Mouse (Mus musculus) limb, embryonic 10.5 days (tissue): ENCODE data around the gene Tspan9. TPM values are rescaled to one million over a fixed set of nuclear protein-coding genes. Genes with fewer than 3 reads are reported as not detected.

Source experiments
- DNase-seq: peaks from one replicate; pipeline ENCODE4 v3.0.0-alpha.2; 2017; ENCODE audit warnings: low spot score
- H3K27ac ChIP-seq: fragments of 300-500 bp; sonication (generic); 2 replicates; pipeline ENCODE4 v1.5.1; 2016; ENCODE audit warnings: mild to moderate bottlenecking
- H3K27me3 ChIP-seq: fragments of 300-500 bp; sonication (generic); 2 replicates; pipeline ENCODE4 v1.6.1; 2016; ENCODE audit warnings: low read depth, mild to moderate bottlenecking; ENCODE audit not compliant: poor library complexity, severe bottlenecking
- H3K36me3 ChIP-seq: fragments of 300-500 bp; sonication (generic); 2 replicates; pipeline ENCODE4 v1.6.1; 2016; ENCODE audit warnings: mild to moderate bottlenecking, moderate library complexity
- H3K4me1 ChIP-seq: fragments of 300-500 bp; sonication (generic); 2 replicates; pipeline ENCODE4 v1.6.1; 2016
- H3K4me3 ChIP-seq: fragments of 300-500 bp; sonication (generic); 2 replicates; pipeline ENCODE4 v1.5.1; 2016; ENCODE audit warnings: mild to moderate bottlenecking, moderate library complexity
- H3K9me3 ChIP-seq: fragments of 300-500 bp; sonication (generic); replicated peaks from 2 replicates; pipeline ENCODE4 v1.6.1; 2016; ENCODE audit warnings: mild to moderate bottlenecking
- WGBS: fragments of 180-500 bp; shearing (Covaris S2); methylation state at CpG from one replicate; pipeline ENCODE4 v1.1.7; 2016; 5-methylcytosine and 5-hydroxymethylcytosine counted together
- polyA plus RNA-seq: library from polyadenylated mRNA; unstranded; fragments of >200 nt; fragmentation: Nextera tagmentation; extraction: Ambion mirVana; gene quantifications from 2 replicates; pipeline ENCODE4 v1.2.1, GENCODE M21; 2016

Gene Tspan9
- polyA plus RNA-seq, 1 experiment from 2014 or later = 78.5 TPM

- H3K27ac ChIP-seq = no peak overlapping the region
- H3K4me1 ChIP-seq = peaks cover 47% of the 10 kb centered on the region
- DNase-seq = no peak
- 0 out of 2 replicates have a peak, but pooled peaks cover 4% of the 10 kb centered on the region for H3K36me3 ChIP-seq
- no peaks in the 10 kb centered on the region for H3K9me3 ChIP-seq
- H3K27me3 ChIP-seq = no peaks in the 10 kb centered on the region
- WGBS = 62% methylated on average over 5 of the region's 5 CpGs
- no peak overlapping the region for H3K4me3 ChIP-seq
Measured at GRCm38 (mm10) chr6:128129382-128129781, 14.0 kb downstream of the Tspan9 start.

GRCm38 (mm10) chr6:128127312-128127711 lies 16.1 kb downstream of the Tspan9 start:
- H3K9me3 ChIP-seq = no peaks in the 10 kb centered on the region
- H3K27me3 ChIP-seq = no peaks in the 10 kb centered on the region
- peaks cover 10% of the 10 kb centered on the region for H3K36me3 ChIP-seq
- no peak overlapping the region for H3K27ac ChIP-seq
- no peak for DNase-seq
- no peak overlapping the region for H3K4me3 ChIP-seq
- H3K4me1 ChIP-seq = peaks cover 35% of the 10 kb centered on the region
- 87% methylated on average over 3 of the region's 3 CpGs for WGBS

DNA sequence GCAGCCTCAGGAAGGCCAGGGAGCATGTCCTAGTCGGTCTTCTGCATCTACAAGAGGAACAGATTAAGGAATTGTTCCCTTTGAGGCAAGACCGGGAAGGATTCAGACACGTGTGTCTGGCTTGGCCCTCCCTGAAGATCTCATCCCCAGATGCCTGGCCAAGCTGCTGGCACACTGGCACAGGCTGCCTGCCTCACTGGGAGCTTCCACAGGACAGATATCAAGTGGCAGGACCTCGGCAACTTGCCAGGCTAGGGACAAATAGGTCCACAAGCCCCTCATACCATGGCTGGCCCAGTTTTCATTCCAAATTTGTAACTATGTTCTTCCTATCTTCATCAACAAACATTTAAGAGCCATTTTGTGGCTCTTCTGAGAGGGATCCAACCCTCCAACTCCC lies 16.5 kb downstream of the Tspan9 start:
- Histone ChIP-seq H3K9me3 (no peaks in the 10 kb centered on the region), H3K36me3 (peaks cover 10% of the 10 kb centered on the region), H3K27ac (no peak overlapping the region), H3K4me1 (peaks cover 35% of the 10 kb centered on the region), H3K27me3 (no peaks in the 10 kb centered on the region), H3K4me3 (no peak overlapping the region)
- DNase-seq = no peak
- 80% methylated on average over 4 of the region's 4 CpGs for WGBS

GRCm38 (mm10) chr6:128125464-128125863 lies 17.9 kb downstream of the Tspan9 start:
- H3K27ac ChIP-seq = no peak overlapping the region
- WGBS = 77% methylated on average over 3 of the region's 3 CpGs

DNA sequence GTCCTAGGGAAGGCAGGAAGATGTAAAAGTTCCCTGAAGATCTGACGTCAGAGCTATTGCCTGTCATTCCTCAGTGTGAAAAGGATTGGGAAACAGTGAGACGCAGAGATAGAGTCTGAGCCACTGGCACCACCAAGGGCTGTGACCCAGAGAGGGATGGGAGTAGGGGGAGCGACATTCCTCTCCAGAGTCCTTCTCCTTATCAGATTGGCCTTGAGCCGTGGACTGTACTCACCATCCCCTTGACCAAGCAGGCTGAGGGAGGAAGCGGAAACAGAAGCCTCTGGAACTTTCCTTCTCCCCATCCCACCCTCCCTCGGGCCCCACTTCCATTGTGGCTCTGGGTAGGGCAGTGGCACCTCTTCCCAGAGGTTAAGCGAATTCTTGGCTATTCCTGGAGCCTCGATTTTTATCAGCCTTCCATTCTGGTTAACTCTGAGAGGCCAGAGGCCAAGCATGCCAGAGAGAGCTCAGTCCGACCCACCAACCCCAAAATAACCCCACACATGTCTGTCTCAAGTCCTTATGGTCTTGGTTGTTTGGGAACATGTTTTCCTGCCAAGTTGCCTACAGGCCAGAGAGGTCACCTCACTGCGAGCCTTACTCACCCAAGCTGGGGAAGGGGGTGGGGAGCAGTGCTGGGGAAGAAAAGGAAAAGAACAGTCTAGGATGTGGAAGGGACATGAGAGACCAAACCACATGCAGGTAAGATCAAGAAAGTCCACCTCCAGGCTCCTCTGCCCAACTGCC lies 19.0 kb downstream of the Tspan9 start:
- Histone ChIP-seq H3K9me3 (no peaks in the 10 kb centered on the region), H3K27ac (peak overlapping the region; percentile 28), H3K36me3 (peaks cover 27% of the 10 kb centered on the region), H3K4me3 (no peak overlapping the region), H3K27me3 (no peaks in the 10 kb centered on the region), H3K4me1 (peaks cover 22% of the 10 kb centered on the region)
- no peak for DNase-seq
- WGBS = 78% methylated on average over 10 of the region's 10 CpGs

More at GRCm38 (mm10) chr6:128125464-128125863, 17.9 kb downstream of the Tspan9 start:
- DNase-seq = no peak
- Histone ChIP-seq H3K36me3 (peaks cover 16% of the 10 kb centered on the region), H3K9me3 (no peaks in the 10 kb centered on the region), H3K4me1 (peaks cover 27% of the 10 kb centered on the region), H3K27me3 (no peaks in the 10 kb centered on the region), H3K4me3 (no peak overlapping the region)

GRCm38 (mm10) chr6:128122127-128122526 lies 21.3 kb downstream of the Tspan9 start:
- H3K4me3 ChIP-seq = no peak overlapping the region
- no peak for DNase-seq
- no peaks in the 10 kb centered on the region for H3K27me3 ChIP-seq
- peaks cover 19% of the 10 kb centered on the region for H3K4me1 ChIP-seq
- peaks cover 23% of the 10 kb centered on the region for H3K36me3 ChIP-seq
- no peaks in the 10 kb centered on the region for H3K9me3 ChIP-seq
- 48% methylated on average over 5 of the region's 5 CpGs for WGBS
- H3K27ac ChIP-seq = no peak overlapping the region; the same call in 1 of the 2 replicates

- WGBS = 88% methylated on average over 5 of the region's 5 CpGs
Measured at GRCm38 (mm10) chr6:128121691-128122090, 21.7 kb downstream of the Tspan9 start.

GRCm38 (mm10) chr6:128120806-128121205 lies 22.6 kb downstream of the Tspan9 start:
- peaks cover 32% of the 10 kb centered on the region for H3K4me1 ChIP-seq
- WGBS = 77% methylated on average over 12 of the region's 12 CpGs
- no peak for DNase-seq
- no peak overlapping the region for H3K27ac ChIP-seq
- no peaks in the 10 kb centered on the region for H3K9me3 ChIP-seq
- H3K4me3 ChIP-seq = no peak overlapping the region
- H3K27me3 ChIP-seq = no peaks in the 10 kb centered on the region
- H3K36me3 ChIP-seq = peaks cover 23% of the 10 kb centered on the region

More at GRCm38 (mm10) chr6:128121691-128122090, 21.7 kb downstream of the Tspan9 start:
- Histone ChIP-seq H3K27ac (no peak overlapping the region; the same call in 1 of the 2 replicates), H3K9me3 (no peaks in the 10 kb centered on the region), H3K36me3 (peaks cover 23% of the 10 kb centered on the region), H3K4me3 (no peak overlapping the region), H3K4me1 (peaks cover 23% of the 10 kb centered on the region), H3K27me3 (no peaks in the 10 kb centered on the region)
- no peak for DNase-seq

DNA sequence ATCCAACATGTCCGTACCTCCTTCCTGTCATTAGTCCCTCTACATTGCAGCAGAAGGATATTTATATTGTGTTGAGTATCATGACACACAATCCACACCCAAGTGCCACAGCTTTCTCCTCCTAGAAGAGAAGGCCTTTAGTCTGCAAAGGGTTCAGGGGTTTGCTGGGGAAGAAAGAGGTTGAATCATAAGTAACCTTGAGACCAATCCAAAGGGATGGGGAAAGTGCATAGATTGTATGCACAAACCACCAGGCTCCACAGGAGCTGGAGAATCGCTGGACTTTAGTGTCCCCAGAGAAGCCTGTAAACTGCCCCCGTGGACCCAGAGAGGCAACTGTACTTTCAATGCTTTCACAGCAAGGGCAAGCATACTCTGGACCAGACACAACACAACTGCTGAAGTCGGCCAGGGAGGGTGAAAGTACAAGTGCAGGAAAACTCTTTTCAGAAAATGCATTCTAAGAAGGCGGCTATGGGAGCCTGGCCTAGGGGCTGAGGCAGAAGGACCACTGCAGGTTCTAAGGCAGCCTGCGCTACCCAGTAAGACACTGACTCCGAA lies 24.6 kb downstream of the Tspan9 start:
- DNase-seq = no peak

DNA sequence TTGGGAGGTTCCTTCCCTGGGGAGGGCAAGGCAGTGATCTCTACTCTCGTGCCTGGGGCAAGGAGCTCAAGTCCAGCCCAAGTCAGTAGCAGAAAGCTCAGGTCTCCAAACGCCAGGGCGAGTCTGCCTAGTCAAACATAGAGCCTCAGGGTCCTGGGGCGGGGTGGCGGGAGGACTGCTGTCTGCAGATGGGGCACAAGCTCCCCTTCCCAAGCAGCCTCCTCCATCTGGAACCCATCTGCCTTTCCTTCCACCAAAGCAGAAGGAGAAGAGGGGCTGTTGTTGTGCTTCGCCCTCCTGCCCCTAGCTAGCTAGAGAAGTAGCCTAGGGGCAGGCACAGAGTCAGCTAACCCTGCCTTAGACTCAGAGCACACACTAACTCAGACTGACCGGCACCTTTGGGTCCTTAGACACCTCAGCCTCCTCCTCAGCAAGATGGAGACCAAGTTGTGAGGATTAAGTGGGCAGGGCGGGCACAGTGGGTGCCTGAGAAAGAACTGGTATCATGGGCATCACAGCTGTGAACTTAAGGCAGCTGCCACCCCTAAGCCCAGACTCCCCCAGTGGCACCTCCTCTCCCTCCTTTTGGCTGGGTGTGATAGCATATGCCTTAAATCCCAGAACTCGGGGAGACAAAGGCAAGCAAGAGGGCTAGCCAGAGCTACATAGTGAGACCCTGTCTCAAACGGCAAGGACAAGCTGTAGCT lies 26.4 kb downstream of the Tspan9 start:
- Histone ChIP-seq H3K36me3 (peaks cover 20% of the 10 kb centered on the region), H3K4me3 (no peak overlapping the region), H3K27me3 (no peaks in the 10 kb centered on the region), H3K9me3 (no peaks in the 10 kb centered on the region), H3K27ac (peak overlapping the region; percentile 79), H3K4me1 (peaks cover 41% of the 10 kb centered on the region)
- 49% methylated on average over 10 of the region's 10 CpGs for WGBS
- peak; percentile 66 for DNase-seq

More for the DNA sequence above, 24.6 kb downstream of the Tspan9 start:
- Histone ChIP-seq H3K27ac (no peak overlapping the region), H3K4me1 (peaks cover 25% of the 10 kb centered on the region), H3K9me3 (no peaks in the 10 kb centered on the region), H3K27me3 (no peaks in the 10 kb centered on the region), H3K4me3 (no peak overlapping the region), H3K36me3 (peaks cover 23% of the 10 kb centered on the region)
- WGBS = 95% methylated on average over 7 of the region's 7 CpGs

DNA sequence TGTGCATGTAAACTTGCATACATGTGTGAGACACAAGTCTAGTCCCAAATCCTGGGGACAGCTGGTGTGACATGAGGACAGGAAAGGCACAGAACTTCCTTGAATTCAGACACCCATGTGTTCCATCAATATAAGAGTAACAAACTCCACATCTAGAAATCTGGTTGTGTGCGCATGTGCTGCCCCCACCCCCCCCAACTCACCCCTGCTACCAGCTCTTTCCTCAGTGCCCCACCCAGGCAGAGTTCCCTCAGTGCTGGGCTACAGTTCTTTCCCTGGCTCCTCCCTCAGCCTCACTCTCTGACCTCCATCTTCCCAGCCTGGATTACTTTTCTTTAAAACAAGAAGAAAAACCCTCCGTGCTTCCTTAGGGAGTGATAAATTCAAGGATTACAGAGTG lies 27.1 kb downstream of the Tspan9 start:
- peaks cover 20% of the 10 kb centered on the region for H3K36me3 ChIP-seq
- H3K27ac ChIP-seq = peak overlapping the region; percentile 79
- 70% methylated on average over 2 of the region's 2 CpGs for WGBS
- H3K27me3 ChIP-seq = no peaks in the 10 kb centered on the region
- H3K4me1 ChIP-seq = peaks cover 47% of the 10 kb centered on the region
- H3K9me3 ChIP-seq = no peaks in the 10 kb centered on the region
- H3K4me3 ChIP-seq = no peak overlapping the region
- DNase-seq = no peak

DNA sequence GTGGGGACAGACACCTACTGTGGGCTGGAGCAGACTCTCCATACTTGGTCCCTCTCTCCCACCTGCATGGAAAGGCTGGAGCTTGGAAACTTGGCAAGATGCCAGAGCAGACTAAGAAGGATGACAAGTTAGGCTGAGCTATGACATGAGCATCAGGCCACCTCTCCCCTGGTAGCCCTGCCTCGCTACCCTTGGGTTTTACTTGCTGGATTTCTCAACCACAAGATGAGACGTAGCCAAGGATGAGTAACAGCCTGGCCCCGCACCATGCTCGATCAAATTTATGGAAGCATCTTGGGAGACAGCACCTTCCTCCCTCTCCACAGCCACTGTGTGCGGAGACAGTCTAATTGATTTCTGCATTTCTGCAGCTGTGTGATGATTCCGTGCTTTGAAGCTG lies 28.3 kb downstream of the Tspan9 start:
- H3K36me3 ChIP-seq = peaks cover 11% of the 10 kb centered on the region
- WGBS = 89% methylated on average over 6 of the region's 6 CpGs
- no peaks in the 10 kb centered on the region for H3K27me3 ChIP-seq
- H3K9me3 ChIP-seq = no peaks in the 10 kb centered on the region
- peaks cover 49% of the 10 kb centered on the region for H3K4me1 ChIP-seq
- H3K4me3 ChIP-seq = no peak overlapping the region
- no peak for DNase-seq
- H3K27ac ChIP-seq = no peak overlapping the region

- Histone ChIP-seq H3K27ac (peak overlapping the region; percentile 74), H3K27me3 (no peaks in the 10 kb centered on the region), H3K9me3 (no peaks in the 10 kb centered on the region), H3K4me3 (no peak overlapping the region), H3K4me1 (peaks cover 47% of the 10 kb centered on the region), H3K36me3 (0 out of 2 replicates have a peak, but pooled peaks cover 4% of the 10 kb centered on the region)
- 4% methylated on average over 2 of the region's 3 CpGs for WGBS
- DNase-seq = peak; percentile 50
Measured at GRCm38 (mm10) chr6:128112605-128113004, 30.8 kb downstream of the Tspan9 start.
